Mouse (Mus musculus): ENCODE measurements around the gene Fat4.

Fat4 gene

DNA sequence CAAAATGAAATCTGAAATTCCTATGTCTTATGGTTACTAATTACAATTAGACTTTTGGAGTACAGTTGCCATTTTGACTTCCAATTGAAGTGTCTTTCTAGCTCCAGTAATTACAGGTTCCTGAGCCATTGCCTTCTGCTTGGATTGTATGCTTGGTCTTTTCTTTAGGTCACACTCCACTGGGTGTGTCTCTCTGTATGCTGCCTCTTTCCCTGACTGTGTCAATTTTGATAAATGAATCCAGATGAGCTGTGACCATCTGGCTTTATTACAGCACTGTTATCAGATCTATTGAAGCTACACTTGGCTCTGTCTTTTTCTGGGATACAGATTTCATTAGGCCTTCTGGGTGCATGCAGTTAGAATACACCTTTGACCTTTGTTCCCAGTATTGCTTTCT lies 80.7 kb downstream of the Fat4 start:
- no peak for DNase-seq

- DNase-seq: no peak
Measured at GRCm38 (mm10) chr3:38986379-38986778, 99.6 kb downstream of the Fat4 start.

- DNase-seq: no peak
Measured at GRCm38 (mm10) chr3:38989181-38989580, 102.4 kb downstream of the Fat4 start.

DNA sequence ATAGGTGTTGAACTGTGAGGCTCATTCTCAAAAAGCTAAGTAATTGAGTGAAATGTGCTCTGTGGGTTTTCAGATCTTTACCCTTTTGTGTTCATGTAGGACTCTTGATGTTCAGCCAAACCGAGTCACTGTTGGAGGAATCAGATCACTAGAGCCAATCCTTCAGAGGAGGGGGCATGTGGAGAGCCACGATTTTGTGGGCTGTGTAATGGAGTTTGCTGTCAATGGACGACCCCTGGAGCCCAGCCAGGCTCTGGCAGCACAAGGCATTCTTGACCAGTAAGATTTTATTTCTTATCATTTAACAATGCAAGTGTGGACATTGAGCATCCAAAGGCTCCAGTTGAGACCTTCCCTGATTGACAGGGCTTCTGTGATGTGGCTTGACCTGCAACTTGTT lies 113.3 kb downstream of the Fat4 start:
- no peak for DNase-seq

DNA sequence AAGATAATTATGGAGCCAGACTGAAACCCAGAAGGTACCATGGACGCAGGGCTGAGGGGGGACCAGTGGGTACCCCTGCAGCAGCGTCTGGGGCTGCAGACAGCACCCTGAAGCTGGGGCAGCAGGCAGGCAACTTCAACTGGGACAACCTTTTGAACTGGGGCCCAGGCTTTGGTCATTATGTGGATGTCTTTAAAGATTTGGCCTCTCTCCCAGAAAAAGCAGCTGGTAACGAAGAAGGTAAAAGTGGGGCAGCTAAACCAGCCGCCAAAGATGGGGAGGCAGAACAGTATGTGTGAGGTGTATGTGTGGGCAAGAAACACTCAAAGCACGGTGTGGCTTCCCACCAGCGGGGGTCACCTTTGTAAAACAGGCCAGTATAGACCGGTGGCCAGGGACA lies 123.8 kb downstream of the Fat4 start:
- DNase-seq: peak; percentile 44

- DNase-seq: no peak
Measured at GRCm38 (mm10) chr3:39017633-39018032, 130.9 kb downstream of the Fat4 start.

GRCm38 (mm10) chr3:39036113-39036512 lies 149.4 kb downstream of the Fat4 start:
- no peak for DNase-seq

DNA sequence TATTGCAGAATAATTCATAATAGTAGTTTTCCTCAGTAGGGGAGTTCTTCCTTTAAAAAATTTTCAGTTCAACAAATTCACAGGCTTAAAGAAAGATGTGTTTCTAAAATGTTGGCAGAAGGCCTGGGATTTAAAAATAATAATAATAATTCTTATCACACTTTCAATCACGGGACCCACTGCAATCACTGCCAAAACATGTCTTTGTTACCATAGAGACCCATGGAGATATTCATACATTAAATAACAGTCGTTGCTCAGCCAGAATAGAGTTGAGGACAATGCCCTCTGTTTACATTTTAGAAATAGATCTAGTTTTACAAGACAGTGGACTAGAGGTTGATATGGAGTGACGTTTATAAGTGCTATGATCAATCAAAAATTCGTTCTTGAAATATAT lies 159.7 kb downstream of the Fat4 start:
- DNase-seq: no peak

GRCm38 (mm10) chr3:39047621-39048303 lies 161.0 kb downstream of the Fat4 start:
- DNase-seq: no peak

GRCm38 (mm10) chr3:39048304-39048667 lies 161.5 kb downstream of the Fat4 start:
- DNase-seq: no peak

GRCm38 (mm10) chr3:39050130-39050529 lies 163.4 kb downstream of the Fat4 start:
- DNase-seq: no peak

- DNase-seq: no peak
Measured at GRCm38 (mm10) chr3:39053072-39053471, 166.3 kb downstream of the Fat4 start.

All from right cerebral cortex, postnatal 25 days (tissue).